Mouse (Mus musculus): ENCODE results near the gene Ccdc115. TPM values are rescaled to one million over a fixed set of nuclear protein-coding genes. Genes with fewer than 3 reads are reported as not detected.

Ccdc115 gene
- polyA plus RNA-seq, 1 experiment, result 17.1 TPM

DNA sequence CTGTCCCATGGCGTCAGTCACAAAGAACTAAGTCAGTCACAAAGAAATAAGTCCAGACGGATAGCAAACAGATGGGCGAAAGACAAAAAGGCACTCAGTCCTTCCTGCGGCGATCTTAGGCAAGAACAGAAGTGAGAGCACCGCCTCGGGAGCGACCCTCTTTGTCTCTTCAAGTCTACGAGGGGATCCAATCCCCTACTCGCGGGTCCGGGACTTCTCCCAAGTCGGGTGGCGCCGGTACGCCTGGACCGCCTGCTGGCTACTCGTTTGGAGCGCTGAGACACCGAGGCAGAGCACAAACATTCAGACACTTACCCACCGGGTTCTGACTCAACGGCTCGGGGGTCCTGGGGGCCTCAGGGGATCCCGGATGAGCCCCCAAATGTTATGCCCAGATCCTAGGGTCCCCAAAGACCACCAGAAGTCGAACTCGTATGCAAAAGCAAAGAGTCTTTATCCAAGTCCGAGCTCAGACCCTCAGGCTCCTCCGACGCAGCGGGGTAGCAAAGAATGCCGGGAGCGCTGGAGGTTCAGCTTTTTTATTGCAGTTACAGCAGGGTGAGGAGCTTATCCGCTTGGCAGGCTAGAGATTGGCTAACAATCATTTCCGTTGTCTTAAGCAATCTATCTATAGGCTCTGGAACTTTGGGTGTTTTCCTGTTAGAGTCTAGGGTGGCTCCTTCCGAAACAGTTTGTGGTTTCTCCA is 6.5 kb downstream of the Ccdc115 start:
- Histone ChIP-seq H3ac (ENCODE audit: control insufficient read depth, insufficient read length) (no peak overlapping the region), H3K4me3 (no peak overlapping the region), H3K36me3 (ENCODE audit: control insufficient read depth, insufficient read depth) (no peaks in the 10 kb centered on the region), H3K79me2 (ENCODE audit: control insufficient read depth, insufficient read depth) (no peaks in the 10 kb centered on the region), H3K27me3 (ENCODE audit: control insufficient read depth, insufficient read depth, insufficient read length) (no peaks in the 10 kb centered on the region), H3K4me2 (ENCODE audit: low read depth) (no peak overlapping the region)
- TF ChIP-seq TCF3 (IDR thresholded peaks at IDR 0.05; ENCODE audit: insufficient read length, low read depth) (no peak), POLR2A (IDR thresholded peaks at IDR 0.05; ENCODE audit: insufficient read length, low read depth) (no peak), USF1 (IDR thresholded peaks at IDR 0.05; ENCODE audit: low read depth) (no peak), MYOG (IDR thresholded peaks at IDR 0.05; ENCODE audit: control insufficient read depth in 1 of 3, insufficient read depth in 1 of 3, insufficient read length in 2 of 3, low read depth in 2 of 3) (no peak), MYOD1 (IDR thresholded peaks at IDR 0.05; ENCODE audit: control insufficient read depth in 1 of 3, insufficient read length in 2 of 3, low read depth in 2 of 3) (no peak), E2F4 (IDR thresholded peaks at IDR 0.05; ENCODE audit: insufficient read depth) (no peak), TCF12 (IDR thresholded peaks at IDR 0.05; ENCODE audit: insufficient read depth, poor library complexity, severe bottlenecking) (no peak), SRF (IDR thresholded peaks at IDR 0.05; ENCODE audit: control insufficient read depth, insufficient read length, low read depth) (no peak), CEBPB (IDR thresholded peaks at IDR 0.05; ENCODE audit: insufficient read depth, poor library complexity, severe bottlenecking) (no peak)

DNA sequence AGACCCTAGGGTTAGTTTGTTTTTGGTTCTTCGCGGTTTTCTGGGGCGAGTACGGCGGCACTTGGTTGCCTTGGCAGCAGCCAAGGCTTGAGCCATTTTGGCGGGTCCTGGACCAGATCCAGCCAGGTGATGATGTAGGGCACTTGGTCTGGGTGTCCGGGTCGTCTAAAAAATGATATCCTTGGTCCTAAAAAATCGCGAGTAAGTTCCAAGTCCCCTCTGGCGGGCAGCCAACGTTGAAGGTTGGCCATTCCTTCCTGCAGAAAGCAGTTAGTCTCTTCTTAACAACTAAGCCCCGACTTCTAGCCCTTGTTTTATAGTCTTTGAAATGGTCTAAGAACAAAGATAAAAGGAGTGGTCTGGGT is 7.1 kb downstream of the Ccdc115 start:
- Histone ChIP-seq H3K4me3 (no peak overlapping the region), H3K27me3 (ENCODE audit: control insufficient read depth, insufficient read depth, insufficient read length) (no peaks in the 10 kb centered on the region), H3K4me2 (ENCODE audit: low read depth) (no peak overlapping the region), H3K79me2 (ENCODE audit: control insufficient read depth, insufficient read depth) (no peaks in the 10 kb centered on the region), H3K36me3 (ENCODE audit: control insufficient read depth, insufficient read depth) (no peaks in the 10 kb centered on the region), H3ac (ENCODE audit: control insufficient read depth, insufficient read length) (no peak overlapping the region)
- TF ChIP-seq MAX (IDR thresholded peaks at IDR 0.05; ENCODE audit: low read depth) (no peak), E2F4 (IDR thresholded peaks at IDR 0.05; ENCODE audit: insufficient read depth) (no peak), POLR2AphosphoS2 (IDR thresholded peaks at IDR 0.05; ENCODE audit: insufficient read length, low read depth) (no peak)

- TF ChIP-seq REST (IDR thresholded peaks at IDR 0.05; ENCODE audit: insufficient read depth, insufficient read length), result no peak
- TF ChIP-seq POLR2AphosphoS2 (IDR thresholded peaks at IDR 0.05; ENCODE audit: insufficient read length, low read depth), result no peak
- no peak for TF ChIP-seq SRF (IDR thresholded peaks at IDR 0.05; ENCODE audit: control insufficient read depth, insufficient read length, low read depth)
- no peak for TF ChIP-seq CEBPB (IDR thresholded peaks at IDR 0.05; ENCODE audit: insufficient read depth, poor library complexity, severe bottlenecking)
- TF ChIP-seq MAX (IDR thresholded peaks at IDR 0.05; ENCODE audit: low read depth), result no peak
- TF ChIP-seq USF1 (IDR thresholded peaks at IDR 0.05; ENCODE audit: low read depth), result no peak
- TF ChIP-seq TCF3 (IDR thresholded peaks at IDR 0.05; ENCODE audit: insufficient read length, low read depth), result no peak
- TF ChIP-seq E2F4 (IDR thresholded peaks at IDR 0.05; ENCODE audit: insufficient read depth), result no peak
- no peak for TF ChIP-seq MYOD1 (IDR thresholded peaks at IDR 0.05; ENCODE audit: control insufficient read depth in 1 of 3, insufficient read length in 2 of 3, low read depth in 2 of 3)
- no peak for TF ChIP-seq MYOG (IDR thresholded peaks at IDR 0.05; ENCODE audit: control insufficient read depth in 1 of 3, insufficient read depth in 1 of 3, insufficient read length in 2 of 3, low read depth in 2 of 3)
- no peak for TF ChIP-seq TCF12 (IDR thresholded peaks at IDR 0.05; ENCODE audit: insufficient read depth, poor library complexity, severe bottlenecking)
- no peak for TF ChIP-seq POLR2A (IDR thresholded peaks at IDR 0.05; ENCODE audit: insufficient read length, low read depth)
- Histone ChIP-seq H3K36me3 (ENCODE audit: control insufficient read depth, insufficient read depth) (no peaks in the 10 kb centered on the region), H3K4me2 (ENCODE audit: low read depth) (no peak overlapping the region), H3K4me3 (no peak overlapping the region), H3K79me2 (ENCODE audit: control insufficient read depth, insufficient read depth) (no peaks in the 10 kb centered on the region), H3K27me3 (ENCODE audit: control insufficient read depth, insufficient read depth, insufficient read length) (no peaks in the 10 kb centered on the region), H3ac (ENCODE audit: control insufficient read depth, insufficient read length) (no peak overlapping the region)
These were observed 8.0 kb downstream of the Ccdc115 start for GRCm38 (mm10) chr1:34431431-34431830.

- H3K4me3 ChIP-seq, result no peak overlapping the region
- H3K4me2 ChIP-seq (ENCODE audit: low read depth), result no peak overlapping the region
- no peak overlapping the region for H3ac ChIP-seq (ENCODE audit: control insufficient read depth, insufficient read length)
- TF ChIP-seq POLR2AphosphoS2 (IDR thresholded peaks at IDR 0.05; ENCODE audit: insufficient read length, low read depth) (no peak), E2F4 (IDR thresholded peaks at IDR 0.05; ENCODE audit: insufficient read depth) (no peak), USF1 (IDR thresholded peaks at IDR 0.05; ENCODE audit: low read depth) (no peak)
- H3K36me3 ChIP-seq (ENCODE audit: control insufficient read depth, insufficient read depth), result no peaks in the 10 kb centered on the region
- H3K27me3 ChIP-seq (ENCODE audit: control insufficient read depth, insufficient read depth, insufficient read length), result no peaks in the 10 kb centered on the region
- H3K79me2 ChIP-seq (ENCODE audit: control insufficient read depth, insufficient read depth), result no peaks in the 10 kb centered on the region
These were observed 8.5 kb downstream of the Ccdc115 start for GRCm38 (mm10) chr1:34430981-34431380.

GRCm38 (mm10) chr1:34429281-34429680 is 10.2 kb downstream of the Ccdc115 start:
- no peak overlapping the region for H3K4me2 ChIP-seq (ENCODE audit: low read depth)
- no peaks in the 10 kb centered on the region for H3K79me2 ChIP-seq (ENCODE audit: control insufficient read depth, insufficient read depth)
- no peak overlapping the region for H3ac ChIP-seq (ENCODE audit: control insufficient read depth, insufficient read length)
- no peak for TF ChIP-seq E2F4 (IDR thresholded peaks at IDR 0.05; ENCODE audit: insufficient read depth)
- no peak for TF ChIP-seq MAX (IDR thresholded peaks at IDR 0.05; ENCODE audit: low read depth)
- no peaks in the 10 kb centered on the region for H3K36me3 ChIP-seq (ENCODE audit: control insufficient read depth, insufficient read depth)
- no peaks in the 10 kb centered on the region for H3K27me3 ChIP-seq (ENCODE audit: control insufficient read depth, insufficient read depth, insufficient read length)
- H3K4me3 ChIP-seq, result no peak overlapping the region

All from myocyte (in vitro differentiated cells).